Mouse (Mus musculus) CD4-positive naive resting alpha-beta T cell, adult 57 days (primary cell): ENCODE data around the gene Sytl4. TPM values are rescaled to one million over a fixed set of nuclear protein-coding genes. Genes with fewer than 3 reads are reported as not detected.

Experiments used
- total RNA-seq: library from RNA; stranded (reverse); gene quantifications from one replicate; pipeline ENCODE4 v1.2.4, GENCODE M21; 2023

The Sytl4 gene
- 1.0 TPM for total RNA-seq

GRCm38 (mm10) chrX:133981231-133982002 lies at the start of gene Sytl4:
Gene Sytl4, minus strand, starts transcription at chrX:133981812.

GRCm38 (mm10) chrX:133908261-133908660 lies 73.4 kb downstream of the Sytl4 start, which contains the start of gene Srpx2:
Gene Srpx2, plus strand, starts transcription at chrX:133908426.

GRCm38 (mm10) chrX:133898014-133898542 lies 83.5 kb downstream of the Sytl4 start, which contains the start of gene Tspan6:
Gene Tspan6, minus strand, starts transcription at chrX:133898429.

Other genes with a start within 250 kb of the Sytl4 start
- not detected for gene Tnmd, start 130.8 kb downstream of the Sytl4 start, total RNA-seq
- 1.5 TPM for gene Tspan6, start 83.4 kb downstream of the Sytl4 start, total RNA-seq
- not detected for gene Srpx2, start 73.4 kb downstream of the Sytl4 start, total RNA-seq
- 46.9 TPM for gene Cstf2, start 77.4 kb upstream of the Sytl4 start, total RNA-seq
- gene Xkrx, start 180.3 kb upstream of the Sytl4 start, total RNA-seq = 18.2 TPM
- not detected for gene Arl13a, start 205.7 kb upstream of the Sytl4 start, total RNA-seq
- 1.3 TPM for gene Nox1, start 240.1 kb upstream of the Sytl4 start, total RNA-seq